Mouse (Mus musculus): ENCODE measurements at regions not wholly inside any gene's neighbourhood (a gene's known extent, or its start where the extent isn't known, plus 50 kb on each side); places are given as distances from the start of the nearest gene placed in this dataset.
"Not testable (repeated sequence)": the region's sequence is repeated elsewhere in the genome, so short reads cannot be mapped to it uniquely, and the experiment has no call there.

DNA sequence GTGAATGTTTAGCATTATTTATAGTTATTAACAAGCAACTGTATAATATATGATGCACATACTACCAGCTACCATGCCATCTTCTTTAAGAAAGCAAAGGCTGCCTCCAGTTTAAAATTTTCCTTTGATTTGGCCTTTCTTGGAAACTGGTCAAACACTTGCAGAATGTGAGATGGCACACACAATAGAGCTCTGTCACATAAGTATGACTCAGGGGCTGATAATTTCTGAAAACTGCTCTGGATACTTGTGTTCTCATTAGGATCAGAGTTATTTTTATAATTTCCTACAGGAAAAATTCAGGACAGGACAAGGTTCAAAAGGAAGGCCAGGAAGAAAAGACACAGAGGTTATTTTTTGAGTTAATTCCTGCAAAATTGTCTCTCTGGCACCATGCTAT lies 552.4 kb upstream of the Adamts5 start:
- in situ Hi-C loops (cut with MboI; ENCODE audit: low sequenced_read_pairs in 2 of 2, unreplicated experiment in 2 of 2), result no loop called here
- no peaks in the 10 kb centered on the region for H3K4me1 ChIP-seq (ENCODE audit: control insufficient read depth in 2 of 2, insufficient read depth in 2 of 2, low read length in 2 of 2, poor library complexity in 1 of 2)
- no peaks in the 10 kb centered on the region for H3K9me3 ChIP-seq (ENCODE audit: control insufficient read depth, insufficient read depth, low read depth, low read length)
- no peak overlapping the region for H3K9ac ChIP-seq (ENCODE audit: insufficient read depth, low read depth, low read length, poor library complexity, severe bottlenecking)
- no peak for DNase-seq (ENCODE audit: low read depth, low spot score)
- TF ChIP-seq ZC3H11A (IDR thresholded peaks at IDR 0.05; ENCODE audit: borderline replicate concordance, low read depth, low read length) (no peak), MAFK (IDR thresholded peaks at IDR 0.05; ENCODE audit: insufficient read depth, low read depth, low read length) (no peak), ZNF384 (IDR thresholded peaks at IDR 0.05; ENCODE audit: low read depth, low read length) (no peak), HCFC1 (IDR thresholded peaks at IDR 0.05; ENCODE audit: borderline replicate concordance, insufficient read depth, low read length) (no peak), CHD2 (IDR thresholded peaks at IDR 0.05; ENCODE audit: low read depth, low read length) (no peak)
- no peaks in the 10 kb centered on the region for H3K36me3 ChIP-seq (ENCODE audit: control insufficient read depth, insufficient read depth, low read length, poor library complexity, severe bottlenecking)
- no peak overlapping the region for H3K27ac ChIP-seq (ENCODE audit: insufficient read depth, low read depth, low read length, poor library complexity, severe bottlenecking)
- no peak overlapping the region for H3K4me3 ChIP-seq (ENCODE audit: insufficient read depth in 1 of 2, low read depth in 1 of 2, low read length in 2 of 2, poor library complexity in 1 of 2, severe bottlenecking in 1 of 2)

DNA sequence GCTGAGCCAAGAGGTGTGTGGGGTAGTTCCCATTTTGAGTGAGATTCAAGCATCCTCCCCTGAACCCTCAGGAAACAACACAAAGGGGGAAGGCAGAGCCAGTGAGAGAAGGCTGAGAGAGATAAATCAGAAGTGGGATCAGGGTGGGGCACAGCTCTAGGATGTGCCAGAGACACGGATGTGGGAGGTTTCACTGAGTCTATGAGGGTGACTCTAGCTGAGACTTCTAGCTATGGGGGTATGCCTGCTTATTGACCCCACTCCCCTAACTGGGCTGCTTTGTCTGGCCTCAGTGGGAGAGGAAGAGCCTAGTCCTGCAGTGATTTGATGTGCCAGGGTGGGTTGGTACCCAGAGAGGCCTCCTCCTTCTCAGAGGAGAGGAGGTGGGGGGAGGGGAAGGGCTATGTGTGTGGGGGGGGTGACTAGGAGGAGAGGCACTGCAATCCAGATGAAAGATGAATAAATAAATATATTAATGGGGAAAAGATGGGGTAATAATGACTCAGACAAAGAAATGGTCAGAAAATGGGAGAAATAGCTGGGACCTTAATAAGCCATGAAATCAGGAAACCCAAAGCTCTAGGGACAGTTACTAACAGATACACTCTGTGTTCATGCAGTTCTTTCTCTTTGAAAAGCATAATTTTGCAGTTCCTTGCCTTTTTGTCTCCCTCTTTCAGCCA lies 547.0 kb upstream of the Adamts5 start:
- no peaks in the 10 kb centered on the region for H3K4me1 ChIP-seq (ENCODE audit: control insufficient read depth in 2 of 2, insufficient read depth in 2 of 2, low read length in 2 of 2, poor library complexity in 1 of 2)
- H3K36me3 ChIP-seq (ENCODE audit: control insufficient read depth, insufficient read depth, low read length, poor library complexity, severe bottlenecking), result no peaks in the 10 kb centered on the region
- in situ Hi-C loops (cut with MboI; ENCODE audit: low sequenced_read_pairs in 2 of 2, unreplicated experiment in 2 of 2), result no loop called here
- TF ChIP-seq ZC3H11A (IDR thresholded peaks at IDR 0.05; ENCODE audit: borderline replicate concordance, low read depth, low read length), result no peak
- TF ChIP-seq MAFK (IDR thresholded peaks at IDR 0.05; ENCODE audit: insufficient read depth, low read depth, low read length), result no peak
- TF ChIP-seq CHD2 (IDR thresholded peaks at IDR 0.05; ENCODE audit: low read depth, low read length), result no peak
- no peak for TF ChIP-seq ZNF384 (IDR thresholded peaks at IDR 0.05; ENCODE audit: low read depth, low read length)
- TF ChIP-seq HCFC1 (IDR thresholded peaks at IDR 0.05; ENCODE audit: borderline replicate concordance, insufficient read depth, low read length), result no peak
- H3K27ac ChIP-seq (ENCODE audit: insufficient read depth, low read depth, low read length, poor library complexity, severe bottlenecking), result no peak overlapping the region
- H3K4me3 ChIP-seq (ENCODE audit: insufficient read depth in 1 of 2, low read depth in 1 of 2, low read length in 2 of 2, poor library complexity in 1 of 2, severe bottlenecking in 1 of 2), result no peak overlapping the region
- H3K9me3 ChIP-seq (ENCODE audit: control insufficient read depth, insufficient read depth, low read depth, low read length), result no peaks in the 10 kb centered on the region
- DNase-seq (ENCODE audit: low read depth, low spot score), result no peak
- H3K9ac ChIP-seq (ENCODE audit: insufficient read depth, low read depth, low read length, poor library complexity, severe bottlenecking), result no peak overlapping the region

DNA sequence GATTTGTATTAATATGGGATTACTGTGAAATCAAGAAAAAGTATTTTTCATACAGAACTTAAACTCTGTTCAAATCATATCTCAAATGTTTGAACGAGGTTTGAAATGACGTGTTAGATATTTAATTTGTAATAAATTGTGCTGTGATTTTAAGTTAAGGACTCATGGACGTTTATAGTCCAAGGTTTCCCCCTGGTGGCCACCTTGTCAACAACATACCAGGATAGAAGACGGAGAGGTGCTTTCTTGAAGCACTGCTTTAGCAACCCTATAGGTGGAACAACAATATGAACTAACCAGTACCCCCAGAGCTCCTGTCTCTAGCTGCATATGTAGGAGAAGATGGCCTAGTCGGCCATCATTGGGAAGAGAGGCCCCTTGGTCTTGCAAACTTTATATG lies 517.8 kb upstream of the Adamts5 start:
- peak; percentile 90 for TF ChIP-seq ZC3H11A (IDR thresholded peaks at IDR 0.05; ENCODE audit: borderline replicate concordance, low read depth, low read length)
- H3K9me3 ChIP-seq (ENCODE audit: control insufficient read depth, insufficient read depth, low read depth, low read length); H3K9ac ChIP-seq (ENCODE audit: insufficient read depth, low read depth, low read length, poor library complexity, severe bottlenecking); H3K36me3 ChIP-seq (ENCODE audit: control insufficient read depth, insufficient read depth, low read length, poor library complexity, severe bottlenecking); H3K27ac ChIP-seq (ENCODE audit: insufficient read depth, low read depth, low read length, poor library complexity, severe bottlenecking); H3K4me1 ChIP-seq (ENCODE audit: control insufficient read depth in 2 of 2, insufficient read depth in 2 of 2, low read length in 2 of 2, poor library complexity in 1 of 2); H3K4me3 ChIP-seq (ENCODE audit: insufficient read depth in 1 of 2, low read depth in 1 of 2, low read length in 2 of 2, poor library complexity in 1 of 2, severe bottlenecking in 1 of 2): not testable (repeated sequence)
- peak; percentile 43 for DNase-seq (ENCODE audit: low read depth, low spot score)
- in situ Hi-C loops (cut with MboI; ENCODE audit: low sequenced_read_pairs in 2 of 2, unreplicated experiment in 2 of 2), result loop anchor here in 1 of 2 experiments (10.0 kb wide), 1 partner anchor 615 kb away; the partner anchor contains the start of gene Adamts1

DNA sequence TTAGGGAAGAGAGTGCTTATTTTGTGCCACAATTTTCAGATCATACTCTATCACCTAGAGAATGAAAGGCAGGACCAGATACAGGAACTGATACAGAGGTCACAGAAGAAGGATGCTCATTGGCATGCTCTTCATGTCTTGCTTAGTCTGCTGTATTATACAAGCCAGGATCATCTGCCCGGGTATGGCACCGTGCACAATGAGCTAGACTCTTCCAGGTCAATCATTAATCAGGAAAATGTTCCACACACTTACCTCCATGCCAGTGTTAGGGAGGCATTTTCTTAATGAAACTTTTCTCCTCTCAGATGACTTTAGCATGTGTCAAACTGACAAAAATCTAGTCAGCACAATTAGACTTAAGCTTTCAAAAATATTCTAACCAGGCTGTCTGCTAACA lies 502.7 kb upstream of the Adamts5 start:
- H3K9me3 ChIP-seq (ENCODE audit: control insufficient read depth, insufficient read depth, low read depth, low read length), result no peaks in the 10 kb centered on the region
- in situ Hi-C loops (cut with MboI; ENCODE audit: low sequenced_read_pairs in 2 of 2, unreplicated experiment in 2 of 2), result no loop called here

DNA sequence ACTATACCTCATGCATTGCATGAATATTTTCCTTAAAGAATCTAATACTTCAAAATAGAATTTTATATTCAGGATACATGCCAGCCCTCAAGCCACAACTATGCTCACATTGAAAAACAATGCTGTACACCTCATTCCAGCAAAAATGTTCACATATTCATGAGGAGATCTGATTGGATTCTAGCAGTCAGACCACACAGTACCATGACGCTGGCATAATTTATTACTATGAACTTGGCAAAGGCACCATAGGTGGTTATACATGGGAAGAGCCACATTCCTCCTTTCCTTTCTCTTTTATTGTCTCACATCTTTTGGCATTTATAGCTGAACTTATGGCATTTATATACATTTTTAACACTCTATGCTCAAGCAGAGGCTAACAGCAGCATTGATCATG lies 499.8 kb upstream of the Adamts5 start:
- no peak for DNase-seq (ENCODE audit: low read depth, low spot score)
- TF ChIP-seq MAFK (IDR thresholded peaks at IDR 0.05; ENCODE audit: insufficient read depth, low read depth, low read length) (no peak), HCFC1 (IDR thresholded peaks at IDR 0.05; ENCODE audit: borderline replicate concordance, insufficient read depth, low read length) (no peak), ZNF384 (IDR thresholded peaks at IDR 0.05; ENCODE audit: low read depth, low read length) (no peak), ZC3H11A (IDR thresholded peaks at IDR 0.05; ENCODE audit: borderline replicate concordance, low read depth, low read length) (no peak)
- Histone ChIP-seq H3K4me1 (ENCODE audit: control insufficient read depth in 2 of 2, insufficient read depth in 2 of 2, low read length in 2 of 2, poor library complexity in 1 of 2) (no peaks in the 10 kb centered on the region), H3K36me3 (ENCODE audit: control insufficient read depth, insufficient read depth, low read length, poor library complexity, severe bottlenecking) (no peaks in the 10 kb centered on the region), H3K27ac (ENCODE audit: insufficient read depth, low read depth, low read length, poor library complexity, severe bottlenecking) (no peak overlapping the region), H3K9ac (ENCODE audit: insufficient read depth, low read depth, low read length, poor library complexity, severe bottlenecking) (no peak overlapping the region), H3K9me3 (ENCODE audit: control insufficient read depth, insufficient read depth, low read depth, low read length) (no peaks in the 10 kb centered on the region), H3K4me3 (ENCODE audit: insufficient read depth in 1 of 2, low read depth in 1 of 2, low read length in 2 of 2, poor library complexity in 1 of 2, severe bottlenecking in 1 of 2) (no peak overlapping the region)
- in situ Hi-C loops (cut with MboI; ENCODE audit: low sequenced_read_pairs in 2 of 2, unreplicated experiment in 2 of 2), result no loop called here

More for the DNA sequence above, 502.7 kb upstream of the Adamts5 start:
- Histone ChIP-seq H3K27ac (ENCODE audit: insufficient read depth, low read depth, low read length, poor library complexity, severe bottlenecking) (no peak overlapping the region), H3K9ac (ENCODE audit: insufficient read depth, low read depth, low read length, poor library complexity, severe bottlenecking) (no peak overlapping the region), H3K4me3 (ENCODE audit: insufficient read depth in 1 of 2, low read depth in 1 of 2, low read length in 2 of 2, poor library complexity in 1 of 2, severe bottlenecking in 1 of 2) (no peak overlapping the region), H3K4me1 (ENCODE audit: control insufficient read depth in 2 of 2, insufficient read depth in 2 of 2, low read length in 2 of 2, poor library complexity in 1 of 2) (no peaks in the 10 kb centered on the region), H3K36me3 (ENCODE audit: control insufficient read depth, insufficient read depth, low read length, poor library complexity, severe bottlenecking) (no peaks in the 10 kb centered on the region)
- no peak for DNase-seq (ENCODE audit: low read depth, low spot score)
- TF ChIP-seq ZC3H11A (IDR thresholded peaks at IDR 0.05; ENCODE audit: borderline replicate concordance, low read depth, low read length), result no peak
- no peak for TF ChIP-seq MAFK (IDR thresholded peaks at IDR 0.05; ENCODE audit: insufficient read depth, low read depth, low read length)
- TF ChIP-seq CHD2 (IDR thresholded peaks at IDR 0.05; ENCODE audit: low read depth, low read length), result no peak
- TF ChIP-seq ZNF384 (IDR thresholded peaks at IDR 0.05; ENCODE audit: low read depth, low read length), result no peak
- no peak for TF ChIP-seq HCFC1 (IDR thresholded peaks at IDR 0.05; ENCODE audit: borderline replicate concordance, insufficient read depth, low read length)

Measured in ES-E14 (cell line).